Mouse (Mus musculus): ENCODE data around the gene Col18a1. TPM values are rescaled to one million over a fixed set of nuclear protein-coding genes. Genes with fewer than 3 reads are reported as not detected.

Col18a1 gene
- polyA plus RNA-seq, 1 experiment from 2014 or later: 96.2 TPM

DNA sequence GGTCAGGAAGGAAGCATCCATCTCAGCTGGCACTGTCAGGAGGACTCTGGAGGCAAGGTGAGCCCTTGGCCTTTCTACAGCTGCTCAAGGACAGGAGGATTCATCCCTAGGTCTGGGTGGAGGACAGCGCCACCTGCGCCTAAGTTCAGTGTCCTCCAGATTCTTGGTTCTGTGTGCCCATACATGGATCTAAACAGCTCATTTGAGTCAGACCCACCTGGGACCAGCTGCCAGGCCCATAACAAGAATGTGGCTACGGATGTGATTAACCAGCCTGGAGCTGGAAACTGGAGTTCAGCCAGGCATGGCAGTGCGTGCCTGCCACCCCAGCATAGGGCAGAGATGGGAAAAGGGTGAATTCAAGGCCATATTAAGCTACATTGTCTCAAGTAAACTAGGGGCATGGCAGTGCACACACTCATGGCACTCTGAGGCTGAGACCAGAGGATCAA, 14.8 kb downstream of the Col18a1 start:
- Histone ChIP-seq H3K9me3 (replicated peaks; ENCODE audit: control insufficient read depth, low read length) (no peaks in the 10 kb centered on the region), H3K36me3 (ENCODE audit: control insufficient read depth, insufficient read depth) (no peaks in the 10 kb centered on the region), H3K9ac (ENCODE audit: low read length) (no peak overlapping the region), H3K4me3 (ENCODE audit: low read length) (no peak overlapping the region), H3K27me3 (ENCODE audit: control insufficient read depth, insufficient read depth, low read length) (no peaks in the 10 kb centered on the region), H3K4me1 (ENCODE audit: control insufficient read depth, insufficient read depth, low read length) (peaks cover 41% of the 10 kb centered on the region), H3K27ac (ENCODE audit: low read length) (peak overlapping the region; percentile 17), H3K4me2 (ENCODE audit: low read depth, low read length) (no peak overlapping the region)
- peak; percentile 19; the same call in 1 of the 2 replicates for ATAC-seq (replicated peaks; ENCODE audit: extremely low read depth, insufficient read depth, low FRiP score)
- 71% methylated on average over 4 of the region's 4 CpGs for WGBS

- no peaks in the 10 kb centered on the region for H3K36me3 ChIP-seq (ENCODE audit: control insufficient read depth, insufficient read depth)
Observed at GRCm38 (mm10) chr10:77150947-77151521, 15.3 kb downstream of the Col18a1 start.

DNA sequence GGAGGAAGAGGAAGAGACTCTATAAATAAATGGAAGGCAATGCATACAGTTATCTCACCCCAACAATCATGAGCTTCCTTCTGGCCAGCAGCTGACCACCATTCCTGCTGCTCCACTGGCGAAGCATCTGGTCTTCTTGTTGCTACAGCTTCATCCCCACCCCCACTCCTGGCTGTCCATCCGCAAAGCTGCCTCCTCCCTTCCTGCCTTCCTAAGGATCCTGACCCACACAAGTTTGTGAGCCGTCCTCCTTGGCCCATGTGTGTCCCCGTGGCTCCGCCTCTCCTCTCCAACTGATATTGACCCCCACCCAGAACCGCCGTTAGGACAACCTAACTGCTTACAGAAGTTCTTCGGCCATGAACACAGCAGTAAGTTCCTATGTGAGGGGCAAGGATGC, 16.3 kb downstream of the Col18a1 start:
- 34% methylated on average over 8 of the region's 8 CpGs for WGBS
- no peak overlapping the region for H3K9ac ChIP-seq (ENCODE audit: low read length)
- no peaks in the 10 kb centered on the region for H3K36me3 ChIP-seq (ENCODE audit: control insufficient read depth, insufficient read depth)
- peak overlapping the region; percentile 45 for H3K4me2 ChIP-seq (ENCODE audit: low read depth, low read length)
- no peaks in the 10 kb centered on the region for H3K27me3 ChIP-seq (ENCODE audit: control insufficient read depth, insufficient read depth, low read length)
- peaks cover 29% of the 10 kb centered on the region for H3K4me1 ChIP-seq (ENCODE audit: control insufficient read depth, insufficient read depth, low read length)
- no peaks in the 10 kb centered on the region for H3K9me3 ChIP-seq (replicated peaks; ENCODE audit: control insufficient read depth, low read length)
- no peak overlapping the region for H3K4me3 ChIP-seq (ENCODE audit: low read length)
- peak overlapping the region; percentile 30; the same call in 1 of the 2 replicates for H3K27ac ChIP-seq (ENCODE audit: low read length)
- 0 out of 2 replicates have a peak, but pooled peaks have one; percentile 16 for ATAC-seq (replicated peaks; ENCODE audit: extremely low read depth, insufficient read depth, low FRiP score)

More at GRCm38 (mm10) chr10:77150947-77151521, 15.3 kb downstream of the Col18a1 start:
- Histone ChIP-seq H3K27ac (ENCODE audit: low read length) (peak overlapping the region; percentile 17; the same call in 1 of the 2 replicates), H3K4me3 (ENCODE audit: low read length) (no peak overlapping the region), H3K27me3 (ENCODE audit: control insufficient read depth, insufficient read depth, low read length) (no peaks in the 10 kb centered on the region), H3K4me2 (ENCODE audit: low read depth, low read length) (peak overlapping the region; percentile 45), H3K9ac (ENCODE audit: low read length) (peak overlapping the region; percentile 31), H3K9me3 (replicated peaks; ENCODE audit: control insufficient read depth, low read length) (no peaks in the 10 kb centered on the region), H3K4me1 (ENCODE audit: control insufficient read depth, insufficient read depth, low read length) (peaks cover 35% of the 10 kb centered on the region)
- 12% methylated on average over 14 of the region's 14 CpGs for WGBS
- no peak for ATAC-seq (replicated peaks; ENCODE audit: extremely low read depth, insufficient read depth, low FRiP score)

GRCm38 (mm10) chr10:77147545-77147944, 18.8 kb downstream of the Col18a1 start:
- H3K4me1 ChIP-seq (ENCODE audit: control insufficient read depth, insufficient read depth, low read length): peaks cover 27% of the 10 kb centered on the region
- H3K9ac ChIP-seq (ENCODE audit: low read length): no peak overlapping the region
- H3K27ac ChIP-seq (ENCODE audit: low read length): no peak overlapping the region
- no peak overlapping the region for H3K4me3 ChIP-seq (ENCODE audit: low read length)
- H3K9me3 ChIP-seq (replicated peaks; ENCODE audit: control insufficient read depth, low read length): no peaks in the 10 kb centered on the region
- no peak overlapping the region for H3K4me2 ChIP-seq (ENCODE audit: low read depth, low read length)
- ATAC-seq (replicated peaks; ENCODE audit: extremely low read depth, insufficient read depth, low FRiP score): no peak
- no peaks in the 10 kb centered on the region for H3K27me3 ChIP-seq (ENCODE audit: control insufficient read depth, insufficient read depth, low read length)
- no peaks in the 10 kb centered on the region for H3K36me3 ChIP-seq (ENCODE audit: control insufficient read depth, insufficient read depth)
- WGBS: 84% methylated on average over 10 of the region's 10 CpGs

DNA sequence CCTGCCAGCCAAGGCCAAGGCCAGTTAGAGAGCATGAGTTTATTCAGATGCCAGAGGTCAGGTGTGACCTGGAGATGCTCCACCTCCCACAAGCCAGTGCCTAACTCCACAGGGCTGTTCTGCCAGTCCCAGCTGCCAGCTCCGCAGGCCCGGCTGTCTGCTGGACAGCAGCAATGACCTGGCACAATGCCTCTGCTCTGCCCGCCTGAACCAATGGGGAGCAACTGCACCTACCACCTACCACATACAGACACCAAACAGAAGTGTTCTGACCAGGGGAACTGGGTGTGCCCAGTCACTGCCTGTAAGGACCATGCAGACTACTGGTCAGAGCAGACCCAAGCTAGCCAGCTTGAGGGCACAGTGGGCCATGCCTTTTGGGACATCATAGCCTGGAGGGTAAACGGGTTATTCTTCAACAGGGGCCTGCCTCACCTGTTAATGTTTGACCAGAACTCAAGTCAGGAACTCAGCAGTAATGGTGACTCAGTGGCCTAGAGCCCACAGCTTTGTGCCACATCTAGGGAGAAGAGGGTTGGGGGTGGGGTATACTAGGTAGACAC, 19.4 kb downstream of the Col18a1 start:
- no peaks in the 10 kb centered on the region for H3K9me3 ChIP-seq (replicated peaks; ENCODE audit: control insufficient read depth, low read length)
- no peak overlapping the region for H3K4me2 ChIP-seq (ENCODE audit: low read depth, low read length)
- WGBS: 70% methylated on average over 4 of the region's 4 CpGs
- H3K4me1 ChIP-seq (ENCODE audit: control insufficient read depth, insufficient read depth, low read length): peaks cover 23% of the 10 kb centered on the region
- no peaks in the 10 kb centered on the region for H3K36me3 ChIP-seq (ENCODE audit: control insufficient read depth, insufficient read depth)
- no peak overlapping the region for H3K27ac ChIP-seq (ENCODE audit: low read length)
- H3K9ac ChIP-seq (ENCODE audit: low read length): no peak overlapping the region
- no peak overlapping the region for H3K4me3 ChIP-seq (ENCODE audit: low read length)
- ATAC-seq (replicated peaks; ENCODE audit: extremely low read depth, insufficient read depth, low FRiP score): no peak
- no peaks in the 10 kb centered on the region for H3K27me3 ChIP-seq (ENCODE audit: control insufficient read depth, insufficient read depth, low read length)

DNA sequence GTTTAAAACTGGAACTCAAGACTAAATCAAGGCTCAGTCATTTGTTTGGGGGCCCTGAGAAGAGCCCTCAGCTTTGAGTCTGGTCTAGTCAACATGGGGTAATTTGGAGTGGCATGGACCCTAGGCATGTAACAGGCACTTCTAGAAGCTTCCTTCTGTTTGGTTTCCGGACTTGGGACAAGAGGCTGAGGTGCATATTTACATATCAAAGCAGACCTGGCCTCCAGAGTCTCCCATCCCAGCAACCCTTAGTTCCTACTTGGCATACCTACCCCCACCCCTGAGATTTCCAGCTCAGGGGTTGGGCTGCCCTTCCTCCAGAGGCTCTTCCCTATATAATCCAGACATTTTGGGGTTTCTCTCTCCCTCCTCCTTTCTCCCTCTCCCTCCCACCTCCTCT, 20.4 kb downstream of the Col18a1 start:
- Histone ChIP-seq H3K4me3 (ENCODE audit: low read length) (no peak overlapping the region), H3K27me3 (ENCODE audit: control insufficient read depth, insufficient read depth, low read length) (no peaks in the 10 kb centered on the region), H3K4me1 (ENCODE audit: control insufficient read depth, insufficient read depth, low read length) (peaks cover 13% of the 10 kb centered on the region), H3K9ac (ENCODE audit: low read length) (no peak overlapping the region), H3K27ac (ENCODE audit: low read length) (no peak overlapping the region), H3K4me2 (ENCODE audit: low read depth, low read length) (no peak overlapping the region), H3K9me3 (replicated peaks; ENCODE audit: control insufficient read depth, low read length) (no peaks in the 10 kb centered on the region), H3K36me3 (ENCODE audit: control insufficient read depth, insufficient read depth) (no peaks in the 10 kb centered on the region)
- ATAC-seq (replicated peaks; ENCODE audit: extremely low read depth, insufficient read depth, low FRiP score): no peak
- 68% methylated on average over 1 of the region's 1 CpGs for WGBS

- WGBS: 96% methylated on average over 2 of the region's 2 CpGs
- Histone ChIP-seq H3K9ac (ENCODE audit: low read length) (no peak overlapping the region), H3K27ac (ENCODE audit: low read length) (no peak overlapping the region), H3K4me3 (ENCODE audit: low read length) (no peak overlapping the region), H3K9me3 (replicated peaks; ENCODE audit: control insufficient read depth, low read length) (no peaks in the 10 kb centered on the region), H3K4me1 (ENCODE audit: control insufficient read depth, insufficient read depth, low read length) (peaks cover 3% of the 10 kb centered on the region; the same call in 1 of the 2 replicates), H3K36me3 (ENCODE audit: control insufficient read depth, insufficient read depth) (no peaks in the 10 kb centered on the region), H3K27me3 (ENCODE audit: control insufficient read depth, insufficient read depth, low read length) (no peaks in the 10 kb centered on the region), H3K4me2 (ENCODE audit: low read depth, low read length) (no peak overlapping the region)
- no peak for ATAC-seq (replicated peaks; ENCODE audit: extremely low read depth, insufficient read depth, low FRiP score)
Observed at GRCm38 (mm10) chr10:77144372-77144771, 22.0 kb downstream of the Col18a1 start.

- Histone ChIP-seq H3K4me1 (ENCODE audit: control insufficient read depth, insufficient read depth, low read length) (peaks cover 3% of the 10 kb centered on the region; the same call in 1 of the 2 replicates), H3K9me3 (replicated peaks; ENCODE audit: control insufficient read depth, low read length) (no peaks in the 10 kb centered on the region), H3K4me3 (ENCODE audit: low read length) (no peak overlapping the region), H3K27me3 (ENCODE audit: control insufficient read depth, insufficient read depth, low read length) (no peaks in the 10 kb centered on the region), H3K27ac (ENCODE audit: low read length) (no peak overlapping the region), H3K9ac (ENCODE audit: low read length) (no peak overlapping the region), H3K36me3 (ENCODE audit: control insufficient read depth, insufficient read depth) (no peaks in the 10 kb centered on the region), H3K4me2 (ENCODE audit: low read depth, low read length) (no peak overlapping the region)
- WGBS: 39% methylated on average over 2 of the region's 2 CpGs
- no peak for ATAC-seq (replicated peaks; ENCODE audit: extremely low read depth, insufficient read depth, low FRiP score)
Observed at GRCm38 (mm10) chr10:77142328-77142727, 24.0 kb downstream of the Col18a1 start.

GRCm38 (mm10) chr10:77138304-77138703, 28.0 kb downstream of the Col18a1 start:
- Histone ChIP-seq H3K36me3 (ENCODE audit: control insufficient read depth, insufficient read depth) (no peaks in the 10 kb centered on the region), H3K9ac (ENCODE audit: low read length) (no peak overlapping the region), H3K4me1 (ENCODE audit: control insufficient read depth, insufficient read depth, low read length) (peaks cover 12% of the 10 kb centered on the region; the same call in 1 of the 2 replicates), H3K27me3 (ENCODE audit: control insufficient read depth, insufficient read depth, low read length) (no peaks in the 10 kb centered on the region), H3K4me3 (ENCODE audit: low read length) (no peak overlapping the region), H3K9me3 (replicated peaks; ENCODE audit: control insufficient read depth, low read length) (0 out of 2 replicates have a peak, but pooled peaks cover 2% of the 10 kb centered on the region), H3K27ac (ENCODE audit: low read length) (no peak overlapping the region), H3K4me2 (ENCODE audit: low read depth, low read length) (no peak overlapping the region)
- no peak for ATAC-seq (replicated peaks; ENCODE audit: extremely low read depth, insufficient read depth, low FRiP score)

Data from heart, embryonic 16.5 days (tissue).